Mouse (Mus musculus) forebrain, postnatal 0 days (tissue): ENCODE data around the gene Flywch1. TPM values are rescaled to one million over a fixed set of nuclear protein-coding genes. Genes with fewer than 3 reads are reported as not detected.
A peak's percentile ranks its signal among the peaks of the same experiment; 100 is the strongest.
"Not testable (repeated sequence)": the region's sequence is repeated elsewhere in the genome, so short reads cannot be mapped to it uniquely, and the experiment has no call there.

Experiments used
- ATAC-seq: fragments of 200-750 bp; cut with Nextera tagmentation; 2 replicates; pipeline ENCODE4 v1.8.0; 2017; ENCODE audit warnings: mild to moderate bottlenecking, moderate library complexity
- DNase-seq: peaks from one replicate; pipeline ENCODE4 v3.0.0-alpha.2; 2015
- H3K27ac ChIP-seq: fragments of 300-500 bp; sonication (generic); 2 replicates; pipeline ENCODE4 v1.5.1; 2014; ENCODE audit warnings: low read depth, mild to moderate bottlenecking, antibody characterized with exemption, low read length, moderate library complexity, mixed read lengths
- H3K27me3 ChIP-seq: fragments of 300-500 bp; sonication (generic); 2 replicates; pipeline ENCODE4 v1.6.1; 2014; ENCODE audit warnings: mild to moderate bottlenecking, low read length, mixed read lengths; ENCODE audit not compliant: insufficient read depth
- H3K36me3 ChIP-seq: fragments of 300-500 bp; sonication (generic); 2 replicates; pipeline ENCODE4 v1.6.1; 2014; ENCODE audit warnings: mild to moderate bottlenecking, moderate library complexity; ENCODE audit not compliant: insufficient read depth
- H3K4me1 ChIP-seq: fragments of 300-500 bp; sonication (generic); 2 replicates; pipeline ENCODE4 v1.6.1; 2014; ENCODE audit warnings: antibody characterized with exemption; ENCODE audit not compliant: insufficient read depth
- H3K4me2 ChIP-seq: fragments of 300-500 bp; sonication (generic); 2 replicates; pipeline ENCODE4 v1.6.1; 2014; ENCODE audit warnings: low read depth, mild to moderate bottlenecking, moderate library complexity
- H3K4me3 ChIP-seq: fragments of 300-500 bp; sonication (generic); 2 replicates; pipeline ENCODE4 v1.5.1; 2014; ENCODE audit warnings: low read depth, low read length, mixed read lengths
- H3K9ac ChIP-seq: fragments of 300-500 bp; sonication (generic); 2 replicates; pipeline ENCODE4 v1.6.1; 2014; ENCODE audit warnings: mild to moderate bottlenecking
- H3K9me3 ChIP-seq: fragments of 300-500 bp; sonication (generic); 2 replicates; pipeline ENCODE4 v1.6.1; 2016; ENCODE audit warnings: low read length
- CTCF ChIP-seq: sonication (generic); IDR thresholded peaks from 2 replicates; pipeline ENCODE4 v1.5.1; 2016; ENCODE audit warnings: antibody characterized with exemption, control low read depth, low read depth
- WGBS: fragments of 180-500 bp; shearing (Covaris S2); extraction: QIAGEN DNeasy Blood & Tissue Kit; methylation state at CpG from one replicate; pipeline ENCODE4 v1.1.7; 2014; 5-methylcytosine and 5-hydroxymethylcytosine counted together
- polyA plus RNA-seq: library from polyadenylated mRNA; unstranded; fragments of >200 nt; fragmentation: Nextera tagmentation; extraction: Ambion mirVana; gene quantifications from 2 replicates; pipeline ENCODE4 v1.2.1, GENCODE M21; 2015
- total RNA-seq: library from RNA; depleted of rRNA; stranded (reverse); fragments of >200 nt; gene quantifications from 2 replicates; pipeline ENCODE4 v1.2.3, GENCODE M21; 2014

Gene Flywch1
- total and polyA plus RNA-seq, 2 experiments from 2014 or later = 135 to 189 TPM

GRCm38 (mm10) chr17:23778447-23778846 is 7.0 kb upstream of the Flywch1 start:
- Histone ChIP-seq H3K4me2 (no peak overlapping the region), H3K4me3 (no peak overlapping the region), H3K4me1 (no peaks in the 10 kb centered on the region), H3K27me3 (no peaks in the 10 kb centered on the region), H3K36me3 (no peaks in the 10 kb centered on the region; the same call in 1 of the 2 replicates), H3K27ac (no peak overlapping the region), H3K9me3 (no peaks in the 10 kb centered on the region), H3K9ac (no peak overlapping the region)
- no peak for ATAC-seq
- no peak for DNase-seq
- no peak for TF ChIP-seq CTCF
- WGBS = 62% methylated on average over 2 of the region's 2 CpGs

GRCm38 (mm10) chr17:23777141-23777540 is 5.7 kb upstream of the Flywch1 start:
- Histone ChIP-seq H3K9ac (no peak overlapping the region), H3K27me3 (no peaks in the 10 kb centered on the region), H3K4me2 (no peak overlapping the region), H3K27ac (no peak overlapping the region), H3K36me3 (no peaks in the 10 kb centered on the region; the same call in 1 of the 2 replicates), H3K9me3 (no peaks in the 10 kb centered on the region), H3K4me3 (no peak overlapping the region), H3K4me1 (no peaks in the 10 kb centered on the region)
- DNase-seq (no peak), ATAC-seq (no peak)
- TF ChIP-seq CTCF = no peak
- 86% methylated on average over 2 of the region's 2 CpGs for WGBS

GRCm38 (mm10) chr17:23776216-23776615 is 4.8 kb upstream of the Flywch1 start:
- 76% methylated on average over 10 of the region's 10 CpGs for WGBS
- Histone ChIP-seq H3K27me3 (no peaks in the 10 kb centered on the region), H3K9me3 (no peaks in the 10 kb centered on the region), H3K9ac (no peak overlapping the region), H3K4me2 (no peak overlapping the region), H3K27ac (no peak overlapping the region), H3K4me1 (no peaks in the 10 kb centered on the region), H3K4me3 (no peak overlapping the region), H3K36me3 (no peaks in the 10 kb centered on the region; the same call in 1 of the 2 replicates)
- no peak for TF ChIP-seq CTCF
- no peak for DNase-seq
- ATAC-seq = no peak

GRCm38 (mm10) chr17:23774090-23774489 is 2.7 kb upstream of the Flywch1 start:
- peak; percentile 64 for DNase-seq
- no peak overlapping the region for H3K4me2 ChIP-seq
- WGBS = 6% methylated on average over 12 of the region's 12 CpGs

GRCm38 (mm10) chr17:23773676-23774075 is 2.3 kb upstream of the Flywch1 start:
- DNase-seq (no peak), ATAC-seq (no peak)
- 77% methylated on average over 6 of the region's 6 CpGs for WGBS
- Histone ChIP-seq H3K9ac (no peak overlapping the region), H3K27me3 (no peaks in the 10 kb centered on the region), H3K4me3 (no peak overlapping the region), H3K4me2 (no peak overlapping the region), H3K27ac (no peak overlapping the region), H3K4me1 (peaks cover 4% of the 10 kb centered on the region; the same call in 1 of the 2 replicates), H3K9me3 (no peaks in the 10 kb centered on the region), H3K36me3 (no peaks in the 10 kb centered on the region)
- TF ChIP-seq CTCF = no peak

More at GRCm38 (mm10) chr17:23774090-23774489, 2.7 kb upstream of the Flywch1 start:
- Histone ChIP-seq H3K4me3 (no peak overlapping the region), H3K4me1 (peaks cover 4% of the 10 kb centered on the region; the same call in 1 of the 2 replicates), H3K36me3 (no peaks in the 10 kb centered on the region), H3K27me3 (no peaks in the 10 kb centered on the region), H3K9ac (no peak overlapping the region), H3K9me3 (no peaks in the 10 kb centered on the region), H3K27ac (no peak overlapping the region)
- peak; percentile 72 for TF ChIP-seq CTCF
- peak; percentile 18; the same call in 1 of the 2 replicates for ATAC-seq

- ATAC-seq = not testable (repeated sequence)
Measured at GRCm38 (mm10) chr17:23772219-23772556, 786 bp upstream of the Flywch1 start.

GRCm38 (mm10) chr17:23770896-23771283 is 512 bp downstream of the Flywch1 start:
- DNase-seq (no peak), ATAC-seq (no peak)
- Histone ChIP-seq H3K4me1 (peaks cover 4% of the 10 kb centered on the region; the same call in 1 of the 2 replicates), H3K9ac (peak overlapping the region; percentile 91), H3K4me3 (peak overlapping the region; percentile 85), H3K27ac (peak overlapping the region; percentile 84), H3K4me2 (peak overlapping the region; percentile 69), H3K9me3 (no peaks in the 10 kb centered on the region), H3K27me3 (no peaks in the 10 kb centered on the region), H3K36me3 (no peaks in the 10 kb centered on the region)
- WGBS = under 1% methylated on average over 19 of the region's 19 CpGs
- TF ChIP-seq CTCF = no peak

More at GRCm38 (mm10) chr17:23772219-23772556, 786 bp upstream of the Flywch1 start:
- not testable (repeated sequence) for H3K36me3 ChIP-seq, DNase-seq, H3K9ac ChIP-seq, H3K4me1 ChIP-seq, H3K27me3 ChIP-seq, H3K9me3 ChIP-seq, H3K27ac ChIP-seq
- Histone ChIP-seq H3K4me3 (peak overlapping the region; percentile 85), H3K4me2 (peak overlapping the region; percentile 43)
- 74% methylated on average over 2 of the region's 2 CpGs for WGBS
